Mouse (Mus musculus) forebrain, postnatal 0 days (tissue): ENCODE measurements around the gene Sp2. TPM values are rescaled to one million over a fixed set of nuclear protein-coding genes. Genes with fewer than 3 reads are reported as not detected.

Source experiments
- ATAC-seq: fragments of 200-750 bp; cut with Nextera tagmentation; 2 replicates; pipeline ENCODE4 v1.8.0; 2017; ENCODE audit warnings: mild to moderate bottlenecking, moderate library complexity
- DNase-seq: peaks from one replicate; pipeline ENCODE4 v3.0.0-alpha.2; 2015
- H3K27ac ChIP-seq: fragments of 300-500 bp; sonication (generic); 2 replicates; pipeline ENCODE4 v1.5.1; 2014; ENCODE audit warnings: low read depth, mild to moderate bottlenecking, antibody characterized with exemption, low read length, moderate library complexity, mixed read lengths
- H3K27me3 ChIP-seq: fragments of 300-500 bp; sonication (generic); 2 replicates; pipeline ENCODE4 v1.6.1; 2014; ENCODE audit warnings: mild to moderate bottlenecking, low read length, mixed read lengths; ENCODE audit not compliant: insufficient read depth
- H3K36me3 ChIP-seq: fragments of 300-500 bp; sonication (generic); 2 replicates; pipeline ENCODE4 v1.6.1; 2014; ENCODE audit warnings: mild to moderate bottlenecking, moderate library complexity; ENCODE audit not compliant: insufficient read depth
- H3K4me1 ChIP-seq: fragments of 300-500 bp; sonication (generic); 2 replicates; pipeline ENCODE4 v1.6.1; 2014; ENCODE audit warnings: antibody characterized with exemption; ENCODE audit not compliant: insufficient read depth
- H3K4me2 ChIP-seq: fragments of 300-500 bp; sonication (generic); 2 replicates; pipeline ENCODE4 v1.6.1; 2014; ENCODE audit warnings: low read depth, mild to moderate bottlenecking, moderate library complexity
- H3K4me3 ChIP-seq: fragments of 300-500 bp; sonication (generic); 2 replicates; pipeline ENCODE4 v1.5.1; 2014; ENCODE audit warnings: low read depth, low read length, mixed read lengths
- H3K9ac ChIP-seq: fragments of 300-500 bp; sonication (generic); 2 replicates; pipeline ENCODE4 v1.6.1; 2014; ENCODE audit warnings: mild to moderate bottlenecking
- H3K9me3 ChIP-seq: fragments of 300-500 bp; sonication (generic); 2 replicates; pipeline ENCODE4 v1.6.1; 2016; ENCODE audit warnings: low read length
- CTCF ChIP-seq: sonication (generic); IDR thresholded peaks from 2 replicates; pipeline ENCODE4 v1.5.1; 2016; ENCODE audit warnings: antibody characterized with exemption, control low read depth, low read depth
- WGBS: fragments of 180-500 bp; shearing (Covaris S2); extraction: QIAGEN DNeasy Blood & Tissue Kit; methylation state at CpG from one replicate; pipeline ENCODE4 v1.1.7; 2014; 5-methylcytosine and 5-hydroxymethylcytosine counted together
- polyA plus RNA-seq: library from polyadenylated mRNA; unstranded; fragments of >200 nt; fragmentation: Nextera tagmentation; extraction: Ambion mirVana; gene quantifications from 2 replicates; pipeline ENCODE4 v1.2.1, GENCODE M21; 2015
- total RNA-seq: library from RNA; depleted of rRNA; stranded (reverse); fragments of >200 nt; gene quantifications from 2 replicates; pipeline ENCODE4 v1.2.3, GENCODE M21; 2014

Gene Sp2
- total and polyA plus RNA-seq, 2 experiments from 2014 or later = 5.0 to 14.8 TPM

DNA sequence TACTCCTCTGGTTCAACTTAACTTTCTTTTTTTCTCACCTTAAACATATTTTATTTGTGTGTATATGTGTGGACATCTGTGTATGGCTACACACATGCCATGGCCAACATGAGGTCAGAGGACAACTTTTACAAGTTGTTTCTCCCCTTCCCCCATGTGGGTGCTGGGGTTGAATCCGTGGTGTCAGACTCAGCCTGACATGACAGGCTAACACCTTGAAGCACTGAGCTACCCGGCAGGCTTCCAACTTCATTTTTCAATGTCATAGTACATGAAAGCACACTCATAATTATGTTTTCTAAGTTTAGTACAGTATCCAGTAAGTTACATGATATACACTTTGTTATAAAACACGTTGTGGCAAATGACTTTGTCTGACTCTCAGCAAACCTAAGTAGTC lies 12.4 kb downstream of the Sp2 start:
- no peak overlapping the region for H3K4me2 ChIP-seq
- H3K9me3 ChIP-seq = no peaks in the 10 kb centered on the region
- no peak overlapping the region for H3K9ac ChIP-seq
- no peak for DNase-seq
- no peak for TF ChIP-seq CTCF
- no peaks in the 10 kb centered on the region for H3K36me3 ChIP-seq
- WGBS = 84% methylated on average over 3 of the region's 3 CpGs
- H3K27ac ChIP-seq = peak overlapping the region; percentile 29; the same call in 1 of the 2 replicates
- no peak for ATAC-seq
- H3K27me3 ChIP-seq = no peaks in the 10 kb centered on the region
- H3K4me1 ChIP-seq = peaks cover 4% of the 10 kb centered on the region; the same call in 1 of the 2 replicates
- H3K4me3 ChIP-seq = no peak overlapping the region

DNA sequence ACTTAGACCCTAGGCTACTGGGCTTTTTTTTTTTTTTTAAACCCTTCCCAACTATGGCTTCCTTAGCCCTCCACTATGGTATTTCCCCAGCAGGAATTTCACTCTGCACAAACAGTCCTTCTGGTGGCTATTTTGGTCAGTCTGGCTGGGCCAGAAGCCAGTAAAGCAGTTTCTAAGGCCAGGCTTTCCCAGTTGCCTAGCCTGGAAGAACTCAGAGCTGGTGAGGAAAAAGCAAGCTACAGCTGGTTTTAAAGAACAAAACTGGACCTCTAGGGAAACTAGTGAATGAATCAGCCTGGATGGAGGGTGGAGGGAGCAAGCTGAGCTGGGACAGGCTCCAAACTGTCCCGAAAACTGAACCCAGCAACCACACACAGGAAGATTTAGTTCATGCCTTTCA lies 13.0 kb downstream of the Sp2 start:
- Histone ChIP-seq H3K27ac (peak overlapping the region; percentile 41; the same call in 1 of the 2 replicates), H3K4me2 (no peak overlapping the region), H3K27me3 (no peaks in the 10 kb centered on the region), H3K4me3 (no peak overlapping the region), H3K36me3 (no peaks in the 10 kb centered on the region), H3K9ac (no peak overlapping the region), H3K4me1 (peaks cover 4% of the 10 kb centered on the region; the same call in 1 of the 2 replicates), H3K9me3 (no peaks in the 10 kb centered on the region)
- TF ChIP-seq CTCF = no peak
- peak; percentile 25 for DNase-seq
- ATAC-seq = peak; percentile 55
- 62% methylated on average over 1 of the region's 1 CpGs for WGBS

DNA sequence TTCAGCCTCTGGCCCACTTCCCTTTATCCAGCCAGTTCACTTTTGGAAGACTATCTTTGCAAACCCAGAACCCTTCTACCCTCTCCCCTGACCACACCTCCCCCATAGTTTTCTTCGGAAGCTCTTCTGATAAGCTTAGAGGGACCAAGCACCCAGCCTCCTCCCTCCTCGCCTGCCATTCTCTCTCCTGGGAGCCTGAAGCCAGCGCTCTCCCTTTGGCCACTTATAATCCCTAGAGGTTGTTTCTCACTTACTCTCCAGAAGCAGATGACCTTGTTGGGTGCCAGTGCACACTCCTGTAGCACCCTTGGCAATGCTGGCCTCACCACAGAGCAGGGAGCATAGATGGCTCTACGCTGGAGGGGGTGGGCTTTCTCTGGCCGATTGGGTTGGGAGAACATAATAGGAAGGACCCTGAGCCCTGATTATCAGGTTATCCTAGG lies 13.5 kb downstream of the Sp2 start:
- Histone ChIP-seq H3K9ac (no peak overlapping the region), H3K36me3 (no peaks in the 10 kb centered on the region), H3K27me3 (no peaks in the 10 kb centered on the region), H3K27ac (peak overlapping the region; percentile 41; the same call in 1 of the 2 replicates), H3K9me3 (no peaks in the 10 kb centered on the region), H3K4me1 (peaks cover 4% of the 10 kb centered on the region; the same call in 1 of the 2 replicates), H3K4me2 (no peak overlapping the region), H3K4me3 (no peak overlapping the region)
- DNase-seq = no peak
- TF ChIP-seq CTCF = no peak
- no peak for ATAC-seq
- WGBS = 77% methylated on average over 5 of the region's 5 CpGs

DNA sequence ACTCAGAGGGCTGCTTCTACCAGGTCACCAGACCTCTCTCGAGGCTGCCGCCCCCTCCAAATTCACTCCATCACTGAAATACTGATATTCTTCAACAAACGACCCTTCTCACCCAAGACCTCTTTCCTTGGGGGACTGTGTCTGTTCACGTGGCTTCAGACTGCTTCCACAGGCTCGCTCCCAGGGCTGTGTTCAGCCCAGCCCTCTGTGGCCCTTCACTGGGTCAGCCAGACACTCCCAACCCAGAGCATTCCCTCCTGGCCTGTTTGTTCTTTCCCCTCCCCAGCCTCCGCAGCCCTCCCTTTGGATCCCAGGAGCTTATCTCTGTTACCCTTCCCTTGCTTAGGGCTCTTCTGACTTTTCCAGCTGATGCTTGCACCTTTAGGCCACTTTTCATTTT lies 14.3 kb downstream of the Sp2 start:
- ATAC-seq = no peak
- H3K27me3 ChIP-seq = no peaks in the 10 kb centered on the region
- WGBS = 69% methylated on average over 6 of the region's 6 CpGs
- no peak overlapping the region for H3K4me3 ChIP-seq
- no peak overlapping the region for H3K9ac ChIP-seq
- no peak overlapping the region for H3K4me2 ChIP-seq
- H3K36me3 ChIP-seq = no peaks in the 10 kb centered on the region
- H3K27ac ChIP-seq = no peak overlapping the region
- no peak for DNase-seq
- no peaks in the 10 kb centered on the region for H3K9me3 ChIP-seq
- H3K4me1 ChIP-seq = peaks cover 4% of the 10 kb centered on the region; the same call in 1 of the 2 replicates
- TF ChIP-seq CTCF = no peak

DNA sequence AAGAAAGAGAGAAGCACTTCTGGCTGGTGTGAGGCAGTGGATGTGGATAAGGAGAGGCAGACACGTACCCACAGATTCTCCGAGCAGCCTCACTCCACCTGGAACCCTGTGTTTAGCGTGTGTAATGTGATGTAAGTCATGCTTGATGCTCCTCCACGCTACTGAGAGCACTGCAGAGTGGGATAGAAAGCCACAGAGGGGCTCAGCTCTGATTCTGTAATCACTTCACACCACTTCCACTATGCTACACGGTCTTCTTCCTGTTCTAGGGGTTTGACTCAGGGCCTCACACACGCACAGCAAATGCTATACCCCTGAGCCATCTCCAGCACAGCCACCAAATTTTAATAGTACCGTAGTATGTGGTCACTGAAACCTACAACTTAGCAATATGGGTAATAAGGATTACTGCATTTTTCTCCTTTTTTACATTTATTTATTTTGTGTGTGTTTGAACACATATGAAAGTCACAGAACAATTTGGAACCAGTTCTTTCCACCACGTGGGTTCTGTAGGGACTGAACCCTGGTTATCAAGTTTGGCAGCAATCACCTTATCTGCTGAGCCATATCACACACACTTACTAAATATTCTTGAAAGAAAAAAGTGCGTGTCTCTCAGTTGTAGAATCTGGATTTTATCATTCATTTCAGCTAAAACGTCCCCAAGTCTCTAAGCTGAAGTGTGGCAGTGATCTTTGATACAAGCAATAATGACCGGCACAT lies 15.1 kb downstream of the Sp2 start:
- 88% methylated on average over 11 of the region's 11 CpGs for WGBS
- no peaks in the 10 kb centered on the region for H3K9me3 ChIP-seq

DNA sequence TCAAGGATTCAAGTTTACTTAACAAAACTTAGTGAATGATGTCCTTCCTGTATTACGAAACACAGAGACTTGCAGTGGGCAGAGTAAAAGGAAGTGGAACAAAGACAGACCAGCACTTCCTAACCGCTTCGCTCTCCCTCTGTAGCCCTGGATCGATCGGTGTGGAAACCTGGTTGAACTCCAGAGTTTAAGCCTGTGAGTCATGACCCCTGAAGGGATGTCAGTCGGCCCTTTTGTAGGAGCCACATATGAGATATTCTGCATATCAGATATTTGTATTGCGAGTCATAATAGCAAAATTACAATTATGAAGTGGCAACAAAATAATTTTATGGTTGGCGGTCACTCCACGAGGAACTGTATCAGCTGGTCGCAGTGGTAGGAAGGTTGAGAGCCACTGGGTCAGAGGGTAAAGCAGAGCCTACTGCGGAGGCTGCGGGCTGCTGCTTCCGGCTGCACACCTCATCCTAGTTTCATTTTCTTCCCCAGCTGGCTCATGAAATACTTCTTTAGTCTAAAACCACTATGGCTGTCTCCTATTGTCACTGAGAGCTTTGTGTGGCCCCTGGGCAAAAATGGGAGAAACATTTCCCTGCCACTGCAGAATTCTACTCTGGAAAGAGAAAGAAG lies 15.7 kb downstream of the Sp2 start:
- Histone ChIP-seq H3K4me3 (no peak overlapping the region), H3K36me3 (0 out of 2 replicates have a peak, but pooled peaks cover 1% of the 10 kb centered on the region), H3K4me1 (no peaks in the 10 kb centered on the region), H3K4me2 (no peak overlapping the region), H3K27ac (no peak overlapping the region), H3K27me3 (no peaks in the 10 kb centered on the region), H3K9ac (no peak overlapping the region), H3K9me3 (no peaks in the 10 kb centered on the region)
- WGBS = 92% methylated on average over 13 of the region's 13 CpGs
- TF ChIP-seq CTCF = no peak
- no peak for DNase-seq
- no peak for ATAC-seq

More for the DNA sequence above, 15.1 kb downstream of the Sp2 start:
- Histone ChIP-seq H3K27ac (no peak overlapping the region), H3K4me2 (no peak overlapping the region), H3K4me3 (no peak overlapping the region), H3K9ac (no peak overlapping the region), H3K27me3 (no peaks in the 10 kb centered on the region), H3K4me1 (peaks cover 4% of the 10 kb centered on the region; the same call in 1 of the 2 replicates), H3K36me3 (no peaks in the 10 kb centered on the region)
- no peak for ATAC-seq
- TF ChIP-seq CTCF = no peak
- no peak for DNase-seq

DNA sequence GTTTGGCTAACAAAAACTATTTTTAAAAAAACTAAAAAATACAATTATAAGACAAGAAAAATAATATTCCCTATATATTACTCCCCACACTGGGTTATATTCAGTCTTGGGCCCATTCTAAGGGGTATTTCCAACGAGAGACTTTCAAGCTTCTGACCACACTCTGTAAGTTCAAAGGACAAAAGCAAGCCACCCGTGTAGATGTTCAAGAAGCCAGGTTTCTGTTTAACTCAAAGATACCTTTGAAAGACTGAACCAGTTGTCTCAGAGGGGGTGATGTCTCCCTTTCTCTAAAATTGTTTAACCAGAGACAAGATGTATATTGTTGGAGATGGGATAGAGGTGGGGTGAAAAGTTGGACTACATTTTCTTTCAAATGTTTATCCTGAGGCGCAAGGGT lies 16.6 kb downstream of the Sp2 start:
- Histone ChIP-seq H3K9me3 (no peaks in the 10 kb centered on the region), H3K9ac (no peak overlapping the region), H3K4me3 (no peak overlapping the region), H3K27me3 (no peaks in the 10 kb centered on the region), H3K36me3 (peaks cover 10% of the 10 kb centered on the region), H3K4me2 (no peak overlapping the region), H3K4me1 (no peaks in the 10 kb centered on the region), H3K27ac (no peak overlapping the region)
- WGBS = 90% methylated on average over 3 of the region's 3 CpGs
- no peak for TF ChIP-seq CTCF
- ATAC-seq (no peak), DNase-seq (no peak)
